Mouse (Mus musculus) neutrophil, adult 83 days (primary cell): ENCODE data around the gene Mtss1l. TPM values are rescaled to one million over a fixed set of nuclear protein-coding genes. Genes with fewer than 3 reads are reported as not detected.

ENCODE experiments used
- total RNA-seq, 2 experiments: library from RNA; stranded (reverse); gene quantifications; one replicate each; pipeline ENCODE4 v1.2.4; 2023

Mtss1l gene
- under 1 TPM; 0.86 to 0.92 TPM for total RNA-seq

GRCm38 (mm10) chr8:110720685-110721598 is at the start of gene Mtss1l:
Gene Mtss1l (plus strand): TSS chr8:110721476.

Other genes with a start within 250 kb of the Mtss1l start
- gene Vac14, start 102.9 kb upstream of the Mtss1l start, total RNA-seq, result 10 to 100 TPM; 34.2 to 34.5 TPM
- gene Il34, start 84.4 kb downstream of the Mtss1l start, total RNA-seq, result not detected
- gene Cog4, start 125.1 kb downstream of the Mtss1l start, total RNA-seq, result 10 to 100 TPM; 46.3 to 52.9 TPM
- 10 to 100 TPM; 60.0 to 63.3 TPM for gene Sf3b3, start 125.3 kb downstream of the Mtss1l start, total RNA-seq
- 1 to 10 TPM; 8.2 to 8.5 TPM for gene Fuk, start 181.0 kb downstream of the Mtss1l start, total RNA-seq
- gene St3gal2, start 198.4 kb downstream of the Mtss1l start, total RNA-seq, result 10 to 100 TPM; 37.8 to 49.0 TPM